Mouse (Mus musculus) layer of hippocampus, adult 18-20 months (tissue): ENCODE measurements at regions not wholly inside any gene's neighbourhood (a gene's known extent, or its start where the extent isn't known, plus 50 kb on each side); places are given as distances from the start of the nearest gene placed in this dataset.
A peak's percentile ranks its signal among the peaks of the same experiment; 100 is the strongest.

Experiments used
- DNase-seq, 2 experiments: peaks; one replicate each; pipeline ENCODE4 v3.0.0; 2022; ENCODE audit warnings: low spot score in 2 of 2

- peak in 1 of 2 experiments; percentile 16 for DNase-seq
Measured at GRCm38 (mm10) chr3:47866061-47866460, 1418.0 kb upstream of the Pabpc4l start.

- DNase-seq = peak; percentile 33 to 66
Measured at GRCm38 (mm10) chr3:47863591-47863990, 1415.6 kb upstream of the Pabpc4l start.

GRCm38 (mm10) chr3:47845613-47846012 is 1397.6 kb upstream of the Pabpc4l start:
- DNase-seq = no peak

- DNase-seq = no peak
Measured at GRCm38 (mm10) chr3:47836541-47837240, 1388.7 kb upstream of the Pabpc4l start.

GRCm38 (mm10) chr3:47818361-47818760 is 1370.3 kb upstream of the Pabpc4l start:
- no peak for DNase-seq

GRCm38 (mm10) chr3:47817564-47817963 is 1369.5 kb upstream of the Pabpc4l start:
- no peak for DNase-seq
